In genomic region chr5:81345436-81346131, GRCm38 (mm10) we compare ENCODE assay signal across 12 mouse cellular contexts.
A peak's percentile ranks its signal among the peaks of the same experiment; 100 is the strongest.
DNase-seq lines count a peak whose midpoint lies in the region; ATAC-seq lines count a peak whose summit lies in the region.
"Had no signal": no experiment of that assay in that cellular context is flagged by ENCODE, and none has a peak within 500 bp of the region (broad histone marks: within the 10 kb centered on the region; RNA-seq: fewer than 3 reads in every experiment).

No protein-coding gene starts in this region.

- no peaks in the 10 kb centered on the region for H3K27me3 ChIP-seq in intestine, embryonic 15.5 days (replicated peaks)

- H3K9ac ChIP-seq in intestine, embryonic 15.5 days = no peak overlapping the region
- H3K9ac ChIP-seq: forebrain, embryonic 12.5 days had no signal

- ATAC-seq in intestine, embryonic 15.5 days = no peak

- peak; percentile 6 for DNase-seq in heart, adult 8-10 months (ENCODE audit: low spot score)
- DNase-seq in heart, postnatal 4 days = no peak
- peak; percentile 66 for DNase-seq in embryo, embryonic 10.5 days (ENCODE audit: low spot score)
- DNase-seq in gonadal fat pad, adult 2 months (ENCODE audit: low read depth) = peak; percentile 90
- DNase-seq in lung, postnatal 36 days = peak; percentile 12
- DNase-seq in spleen, postnatal 36 days (ENCODE audit: low spot score in 2 of 2) = no peak
- no peak for DNase-seq in gastrocnemius, postnatal 25 days
- DNase-seq: cerebellum, adult 11-12 months; layer of hippocampus, adult 9-11 months; thymus, postnatal 4 days had no signal

- no peak overlapping the region for H3K4me3 ChIP-seq in intestine, embryonic 15.5 days (replicated peaks)
- H3K4me3 ChIP-seq: forebrain, embryonic 12.5 days had no signal

- no peaks in the 10 kb centered on the region for H3K9me3 ChIP-seq in intestine, embryonic 15.5 days
- H3K9me3 ChIP-seq: forebrain, embryonic 12.5 days had no signal

- WGBS in intestine, embryonic 15.5 days = 71% methylated on average over 9 of the region's 9 CpGs

- H3K4me2 ChIP-seq in intestine, embryonic 15.5 days (replicated peaks) = no peak overlapping the region
- H3K4me2 ChIP-seq: forebrain, embryonic 12.5 days had no signal

- no peaks in the 10 kb centered on the region for H3K36me3 ChIP-seq in intestine, embryonic 15.5 days
- H3K36me3 ChIP-seq: forebrain, embryonic 12.5 days had no signal

- no peak overlapping the region for H3K27ac ChIP-seq in intestine, embryonic 15.5 days
- H3K27ac ChIP-seq: forebrain, embryonic 12.5 days had no signal

- H3K4me1 ChIP-seq in intestine, embryonic 15.5 days (replicated peaks) = no peaks in the 10 kb centered on the region

Comparison
In these comparisons a context has a peak if more than half of its experiments do, and no peak if none do; other contexts are left out.
1. DNase-seq: peak in heart, adult 8-10 months (single experiment), embryo, embryonic 10.5 days (single experiment), gonadal fat pad, adult 2 months (single experiment) and lung, postnatal 36 days (single experiment); none in heart, postnatal 4 days (single experiment), spleen, postnatal 36 days (0 of 2) and gastrocnemius, postnatal 25 days (single experiment).